Mouse (Mus musculus) ES-E14 (cell line): ENCODE data around the gene Hspb6.
A peak's percentile ranks its signal among the peaks of the same experiment; 100 is the strongest.

Experiments
- CHD2 ChIP-seq: IDR thresholded peaks from 2 replicates; pipeline ENCODE4 v1.6.1; 2014; ENCODE audit warnings: mild to moderate bottlenecking, low read depth, low read length, inconsistent platforms
- HCFC1 ChIP-seq: IDR thresholded peaks from 2 replicates; pipeline ENCODE4 v1.6.1; 2012; ENCODE audit warnings: low read length, inconsistent platforms, borderline replicate concordance; ENCODE audit not compliant: insufficient read depth
- ZC3H11A ChIP-seq: IDR thresholded peaks from 2 replicates; pipeline ENCODE4 v1.6.1; 2012; ENCODE audit warnings: low read depth, mild to moderate bottlenecking, inconsistent platforms, low read length, borderline replicate concordance
- ZNF384 ChIP-seq: IDR thresholded peaks from 2 replicates; pipeline ENCODE4 v1.6.1; 2012; ENCODE audit warnings: low read depth, low read length, inconsistent platforms

DNA sequence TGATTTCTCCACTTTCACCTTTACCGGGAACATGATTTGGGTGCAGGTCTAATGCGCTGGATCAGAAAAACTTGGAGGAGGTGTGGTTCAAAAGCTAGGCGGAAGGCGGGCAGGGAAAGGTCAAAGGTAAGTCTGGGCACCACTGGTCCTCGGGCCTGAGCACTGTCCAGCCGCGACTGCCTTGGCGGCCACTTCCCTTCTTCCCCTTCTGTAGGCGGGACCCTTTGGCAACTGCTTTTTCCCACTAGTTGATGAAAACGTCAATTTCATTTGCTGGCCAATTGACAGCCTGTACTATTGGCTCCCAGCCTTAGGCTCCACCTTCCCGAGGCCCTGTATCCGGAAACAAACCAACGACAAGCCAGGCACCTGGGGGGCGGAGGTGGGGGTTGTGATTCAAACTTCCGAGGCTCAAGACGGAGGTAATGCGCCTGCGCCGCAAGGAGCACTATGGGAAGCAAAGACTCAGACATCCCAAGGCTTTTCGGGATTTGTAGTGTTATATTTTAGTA is 7.5 kb downstream of the Hspb6 start, which contains the start of gene Lin37:
- peak; percentile 48; the same call in 1 of the 2 replicates for TF ChIP-seq CHD2
- TF ChIP-seq ZC3H11A, result no peak
- TF ChIP-seq HCFC1, result peak; percentile 84
- 0 out of 2 replicates have a peak, but pooled peaks have one; percentile 4 for TF ChIP-seq ZNF384
